Mouse (Mus musculus) lung, postnatal 0 days (tissue): Measurements from ENCODE around the gene Ccpg1. TPM values are rescaled to one million over a fixed set of nuclear protein-coding genes. Genes with fewer than 3 reads are reported as not detected.

Source experiments
- ATAC-seq: fragments of 200-750 bp; cut with Nextera tagmentation; 2 replicates; pipeline ENCODE4 v1.8.0; 2017; ENCODE audit warnings: moderate library complexity
- DNase-seq: peaks from one replicate; pipeline ENCODE4 v3.0.0-alpha.2; 2016; ENCODE audit warnings: low spot score
- H3K27ac ChIP-seq: fragments of 300-500 bp; sonication (generic); 2 replicates; pipeline ENCODE4 v1.5.1; 2014; ENCODE audit warnings: antibody characterized with exemption, mild to moderate bottlenecking, low read length, mixed read lengths
- H3K27me3 ChIP-seq: fragments of 300-500 bp; sonication (generic); replicated peaks from 2 replicates; pipeline ENCODE4 v1.6.1; 2014; ENCODE audit warnings: low read length, mixed read lengths; ENCODE audit not compliant: insufficient read depth
- H3K36me3 ChIP-seq: fragments of 300-500 bp; sonication (generic); 2 replicates; pipeline ENCODE4 v1.6.1; 2014; ENCODE audit warnings: low read length, mixed read lengths; ENCODE audit not compliant: insufficient read depth
- H3K4me1 ChIP-seq: fragments of 300-500 bp; sonication (generic); 2 replicates; pipeline ENCODE4 v1.6.1; 2014; ENCODE audit warnings: antibody characterized with exemption, low read depth, low read length, mixed read lengths; ENCODE audit not compliant: insufficient read depth
- H3K4me2 ChIP-seq: fragments of 300-500 bp; sonication (generic); replicated peaks from 2 replicates; pipeline ENCODE4 v1.6.1; 2014; ENCODE audit warnings: low read depth, mild to moderate bottlenecking, low read length, moderate library complexity, mixed read lengths
- H3K4me3 ChIP-seq: fragments of 300-500 bp; sonication (generic); 2 replicates; pipeline ENCODE4 v1.5.1; 2014; ENCODE audit warnings: low read depth, low read length
- H3K9ac ChIP-seq: fragments of 300-500 bp; sonication (generic); replicated peaks from 2 replicates; pipeline ENCODE4 v1.6.1; 2014; ENCODE audit warnings: low read depth, mild to moderate bottlenecking
- H3K9me3 ChIP-seq: fragments of 300-500 bp; sonication (generic); 2 replicates; pipeline ENCODE4 v1.6.1; 2016; ENCODE audit warnings: low read length, mixed read lengths
- CTCF ChIP-seq: IDR thresholded peaks from 2 replicates; pipeline ENCODE4 v1.5.1; 2016; ENCODE audit warnings: antibody characterized with exemption, mild to moderate bottlenecking
- EP300 ChIP-seq: IDR thresholded peaks from 2 replicates; pipeline ENCODE4 v1.6.1; 2016; ENCODE audit warnings: antibody characterized with exemption, mild to moderate bottlenecking, control low read depth
- WGBS: fragments of 180-500 bp; shearing (Covaris S2); extraction: QIAGEN DNeasy Blood & Tissue Kit; methylation state at CpG from one replicate; pipeline ENCODE4 v1.1.7; 2014; 5-methylcytosine and 5-hydroxymethylcytosine counted together
- polyA plus RNA-seq: library from polyadenylated mRNA; unstranded; fragments of >200 nt; fragmentation: Nextera tagmentation; extraction: Ambion mirVana; gene quantifications from 2 replicates; pipeline ENCODE4 v1.2.1, GENCODE M21; 2015

Ccpg1 gene
- polyA plus RNA-seq, 1 experiment from 2014 or later, result 56.0 TPM

DNA sequence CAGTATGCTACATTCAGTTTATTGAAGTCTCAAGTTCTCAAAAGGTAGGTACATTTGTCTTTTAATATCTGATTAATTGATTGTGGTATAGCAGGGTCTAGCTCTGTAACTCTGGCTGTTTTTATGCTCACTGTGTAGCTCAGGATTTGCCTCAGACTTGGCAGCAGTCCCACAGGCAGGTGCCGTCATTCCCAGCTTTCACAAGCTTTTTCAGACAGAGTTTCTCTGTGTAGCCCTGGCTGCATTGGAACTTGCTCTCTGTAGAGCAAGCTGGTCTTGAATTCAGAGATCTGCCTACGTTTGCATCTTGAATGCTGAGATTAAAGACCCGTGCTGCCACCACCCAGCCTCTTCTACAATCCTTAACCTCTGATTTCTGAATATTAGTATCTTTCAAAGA lies 16.9 kb downstream of the Ccpg1 start:
- ATAC-seq (no peak), DNase-seq (no peak)
- 53% methylated on average over 3 of the region's 3 CpGs for WGBS
- Histone ChIP-seq H3K4me2 (no peak overlapping the region), H3K9me3 (no peaks in the 10 kb centered on the region), H3K36me3 (peaks cover 15% of the 10 kb centered on the region; the same call in 1 of the 2 replicates), H3K4me3 (no peak overlapping the region), H3K27me3 (no peaks in the 10 kb centered on the region), H3K9ac (no peak overlapping the region), H3K4me1 (no peaks in the 10 kb centered on the region), H3K27ac (no peak overlapping the region)
- TF ChIP-seq EP300, result no peak
- TF ChIP-seq CTCF, result no peak

DNA sequence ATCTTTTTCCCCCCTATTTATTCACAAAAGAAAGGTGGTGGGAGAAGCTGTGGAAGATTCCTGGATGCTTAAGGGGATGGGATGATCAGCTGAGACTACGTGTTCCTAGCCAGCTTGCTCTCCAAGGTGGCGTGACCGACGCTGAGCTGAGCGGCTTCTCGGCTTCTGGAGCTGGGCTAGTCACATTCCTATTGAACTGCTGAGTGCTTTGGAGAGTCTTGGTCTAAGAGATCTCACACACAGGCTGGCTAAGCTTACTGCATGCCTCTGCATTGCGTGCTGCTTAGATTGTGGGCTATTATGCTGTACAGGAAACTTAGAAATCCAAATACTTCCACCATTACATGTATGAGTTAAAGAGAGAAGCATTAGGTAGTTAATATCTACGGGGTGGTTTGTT lies 18.8 kb downstream of the Ccpg1 start:
- no peaks in the 10 kb centered on the region for H3K9me3 ChIP-seq
- WGBS, result 68% methylated on average over 8 of the region's 8 CpGs

DNA sequence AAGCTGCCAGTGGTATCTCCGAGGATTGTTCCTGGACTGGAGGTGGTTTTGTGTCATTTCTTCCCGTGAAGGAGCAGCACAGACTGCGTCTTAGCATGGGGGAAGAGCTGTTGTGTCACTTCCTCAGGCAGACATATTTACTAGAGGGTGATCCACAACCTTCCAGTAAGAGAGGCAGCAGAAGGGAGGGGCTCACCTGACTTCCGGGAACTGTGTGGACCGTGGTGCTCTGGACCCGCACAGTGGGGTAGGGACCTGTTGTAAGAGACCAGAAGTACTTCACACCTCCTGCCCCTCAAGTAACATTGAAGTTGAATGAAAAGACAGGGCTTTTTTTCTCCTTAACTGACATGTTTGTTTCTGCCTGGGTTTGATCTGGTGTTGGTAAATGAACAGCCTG lies 19.9 kb downstream of the Ccpg1 start:
- WGBS, result 65% methylated on average over 6 of the region's 6 CpGs
- TF ChIP-seq CTCF (no peak), EP300 (no peak)
- no peak for ATAC-seq
- no peak overlapping the region for H3K4me3 ChIP-seq
- H3K36me3 ChIP-seq, result peaks cover 17% of the 10 kb centered on the region; the same call in 1 of the 2 replicates
- no peak overlapping the region for H3K27ac ChIP-seq
- no peaks in the 10 kb centered on the region for H3K27me3 ChIP-seq
- no peak overlapping the region for H3K4me2 ChIP-seq
- no peaks in the 10 kb centered on the region for H3K4me1 ChIP-seq
- no peak overlapping the region for H3K9ac ChIP-seq
- no peaks in the 10 kb centered on the region for H3K9me3 ChIP-seq
- DNase-seq, result no peak

More for the DNA sequence above, 18.8 kb downstream of the Ccpg1 start:
- TF ChIP-seq CTCF (no peak), EP300 (no peak)
- ATAC-seq (peak; percentile 81), DNase-seq (peak; percentile 55)
- H3K4me3 ChIP-seq, result no peak overlapping the region
- no peak overlapping the region for H3K27ac ChIP-seq
- H3K27me3 ChIP-seq, result no peaks in the 10 kb centered on the region
- no peak overlapping the region for H3K4me2 ChIP-seq
- no peak overlapping the region for H3K9ac ChIP-seq
- H3K36me3 ChIP-seq, result peaks cover 15% of the 10 kb centered on the region; the same call in 1 of the 2 replicates
- no peaks in the 10 kb centered on the region for H3K4me1 ChIP-seq

DNA sequence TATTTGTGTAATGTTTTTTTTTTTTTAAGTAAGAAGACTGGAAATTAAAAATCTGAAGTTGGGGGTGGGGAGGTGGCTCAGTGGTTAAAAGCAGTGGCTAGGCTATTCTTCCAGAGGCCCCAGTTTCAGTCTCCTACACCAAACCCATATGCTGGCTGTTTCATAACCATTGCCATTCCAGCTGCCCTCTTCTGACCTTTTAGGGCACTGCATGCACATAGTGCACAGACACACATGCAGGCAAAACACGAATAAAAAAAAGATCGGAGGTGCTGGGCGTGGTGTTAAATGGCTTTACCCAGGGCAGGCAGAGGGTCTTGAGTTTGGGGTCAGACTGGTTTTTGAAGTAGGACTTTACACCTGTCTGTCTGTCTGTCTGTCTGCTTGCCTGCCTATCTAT lies 20.9 kb downstream of the Ccpg1 start:
- no peak for DNase-seq
- peaks cover 13% of the 10 kb centered on the region; the same call in 1 of the 2 replicates for H3K36me3 ChIP-seq
- H3K27me3 ChIP-seq, result no peaks in the 10 kb centered on the region
- no peak overlapping the region for H3K4me3 ChIP-seq
- no peak overlapping the region for H3K4me2 ChIP-seq
- 98% methylated on average over 3 of the region's 3 CpGs for WGBS
- ATAC-seq, result no peak
- H3K4me1 ChIP-seq, result no peaks in the 10 kb centered on the region
- H3K9me3 ChIP-seq, result no peaks in the 10 kb centered on the region
- no peak overlapping the region for H3K27ac ChIP-seq
- H3K9ac ChIP-seq, result no peak overlapping the region
- TF ChIP-seq CTCF, result peak; percentile 42
- no peak for TF ChIP-seq EP300

DNA sequence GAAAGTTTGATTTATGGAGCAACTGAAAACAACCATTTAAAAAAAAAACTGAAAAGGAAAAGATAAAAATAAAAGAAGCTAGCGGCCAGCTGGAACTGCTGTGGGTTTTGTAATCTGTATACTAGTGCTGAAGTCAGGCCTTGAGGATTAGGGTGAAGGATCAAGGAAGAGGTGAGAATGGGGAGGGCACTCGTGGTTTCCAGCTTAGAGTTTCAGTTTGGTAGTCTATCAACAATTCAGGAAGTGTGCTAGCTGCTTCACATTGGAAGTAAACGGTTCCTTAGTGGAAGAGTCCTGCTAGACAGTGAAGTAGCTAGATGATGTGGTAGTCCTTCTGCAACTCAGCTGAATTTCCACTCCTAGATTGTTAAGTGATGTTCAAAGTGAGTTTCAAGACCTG lies 23.2 kb downstream of the Ccpg1 start:
- no peaks in the 10 kb centered on the region for H3K27me3 ChIP-seq
- DNase-seq (no peak), ATAC-seq (no peak)
- H3K36me3 ChIP-seq, result peaks cover 33% of the 10 kb centered on the region; the same call in 1 of the 2 replicates
- no peaks in the 10 kb centered on the region for H3K4me1 ChIP-seq
- TF ChIP-seq EP300, result no peak
- no peak for TF ChIP-seq CTCF
- H3K4me3 ChIP-seq, result no peak overlapping the region
- no peak overlapping the region for H3K9ac ChIP-seq
- H3K27ac ChIP-seq, result no peak overlapping the region
- 51% methylated on average over 3 of the region's 3 CpGs for WGBS
- H3K9me3 ChIP-seq, result no peaks in the 10 kb centered on the region
- H3K4me2 ChIP-seq, result no peak overlapping the region

DNA sequence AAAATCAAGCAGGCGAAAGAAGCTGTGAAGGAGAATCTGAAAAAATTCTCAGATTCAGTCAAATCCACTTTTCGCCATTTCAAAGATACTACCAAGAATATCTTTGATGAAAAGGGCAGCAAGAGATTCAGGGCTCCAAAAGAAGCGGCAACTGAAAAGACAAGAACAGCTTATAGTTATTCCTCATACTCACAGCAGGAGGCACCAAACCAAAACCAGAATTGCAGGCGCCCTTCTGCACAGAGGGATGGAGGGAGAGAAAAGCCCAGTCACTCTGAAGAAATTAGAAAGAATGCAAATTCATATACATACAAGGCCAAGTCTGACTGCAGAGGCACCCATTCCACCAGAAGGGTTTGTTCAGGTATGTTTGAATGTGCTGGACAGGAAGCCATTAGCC lies 27.4 kb downstream of the Ccpg1 start:
- Histone ChIP-seq H3K4me3 (no peak overlapping the region), H3K9me3 (no peaks in the 10 kb centered on the region), H3K27ac (no peak overlapping the region), H3K4me2 (no peak overlapping the region), H3K9ac (no peak overlapping the region), H3K4me1 (no peaks in the 10 kb centered on the region), H3K27me3 (no peaks in the 10 kb centered on the region), H3K36me3 (peaks cover 44% of the 10 kb centered on the region)
- WGBS, result 91% methylated on average over 4 of the region's 4 CpGs
- TF ChIP-seq EP300 (no peak), CTCF (peak; percentile 25; the same call in 1 of the 2 replicates)
- no peak for DNase-seq
- no peak for ATAC-seq

DNA sequence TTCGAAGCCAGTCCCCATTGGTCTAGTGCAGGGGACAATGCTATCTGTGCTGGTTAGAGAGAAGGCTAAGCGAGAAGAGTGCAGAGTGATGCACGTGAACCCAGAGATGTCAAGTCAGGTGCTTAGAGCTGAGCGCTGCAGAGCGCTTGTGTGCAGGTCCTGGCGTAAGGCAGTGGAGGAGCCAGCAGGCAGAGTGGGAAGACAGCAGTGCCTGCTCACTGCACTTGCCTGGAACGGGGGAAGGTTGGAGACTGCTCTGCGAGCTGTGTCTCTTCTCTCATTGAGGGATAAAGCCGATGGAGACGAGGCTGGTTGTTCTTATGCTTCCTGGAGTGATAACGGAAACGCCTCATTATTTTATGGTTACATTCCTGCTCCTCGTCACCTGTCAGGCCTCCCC lies 29.5 kb downstream of the Ccpg1 start:
- H3K4me1 ChIP-seq, result no peaks in the 10 kb centered on the region
- no peak overlapping the region for H3K4me3 ChIP-seq
- no peak overlapping the region for H3K9ac ChIP-seq
- no peaks in the 10 kb centered on the region for H3K27me3 ChIP-seq
- TF ChIP-seq CTCF, result no peak
- TF ChIP-seq EP300, result no peak
- no peak overlapping the region for H3K4me2 ChIP-seq
- no peaks in the 10 kb centered on the region for H3K9me3 ChIP-seq
- ATAC-seq (no peak), DNase-seq (no peak)
- H3K36me3 ChIP-seq, result peaks cover 48% of the 10 kb centered on the region
- H3K27ac ChIP-seq, result no peak overlapping the region
- 84% methylated on average over 13 of the region's 13 CpGs for WGBS
